Mouse (Mus musculus) midbrain, embryonic 14.5 days (tissue): Measurements from ENCODE around the gene Hspbp1. TPM values are rescaled to one million over a fixed set of nuclear protein-coding genes. Genes with fewer than 3 reads are reported as not detected.
A peak's percentile ranks its signal among the peaks of the same experiment; 100 is the strongest.

Experiments
- ATAC-seq: fragments of 200-750 bp; cut with Nextera tagmentation; 2 replicates; pipeline ENCODE4 v1.8.0; 2017; ENCODE audit warnings: moderate number of reproducible peaks, moderate library complexity; ENCODE audit not compliant: low FRiP score, low TSS enrichment
- DNase-seq: peaks from one replicate; pipeline ENCODE4 v3.0.0-alpha.2; 2015
- H3K27ac ChIP-seq: fragments of 300-500 bp; sonication (generic); replicated peaks from 2 replicates; pipeline ENCODE4 v1.5.1; 2014; ENCODE audit warnings: mild to moderate bottlenecking, low read depth, low read length, moderate library complexity
- H3K27me3 ChIP-seq: fragments of 300-500 bp; sonication (generic); 2 replicates; pipeline ENCODE4 v1.6.1; 2014; ENCODE audit warnings: low read length, control low read depth, mixed read lengths; ENCODE audit not compliant: control insufficient read depth, insufficient read depth
- H3K36me3 ChIP-seq: fragments of 300-500 bp; sonication (generic); 2 replicates; pipeline ENCODE4 v1.6.1; 2014; ENCODE audit warnings: low read length, control low read depth; ENCODE audit not compliant: control insufficient read depth, insufficient read depth
- H3K4me1 ChIP-seq: fragments of 300-500 bp; sonication (generic); 2 replicates; pipeline ENCODE4 v1.6.1; 2014; ENCODE audit warnings: mild to moderate bottlenecking, antibody characterized with exemption, low read length, control low read depth; ENCODE audit not compliant: control insufficient read depth, insufficient read depth
- H3K4me2 ChIP-seq: fragments of 300-500 bp; sonication (generic); 2 replicates; pipeline ENCODE4 v1.6.1; 2014; ENCODE audit warnings: mild to moderate bottlenecking, low read length, moderate library complexity
- H3K4me3 ChIP-seq: fragments of 300-500 bp; sonication (generic); replicated peaks from 2 replicates; pipeline ENCODE4 v1.5.1; 2014; ENCODE audit warnings: low read depth, low read length
- H3K9ac ChIP-seq: fragments of 300-500 bp; sonication (generic); replicated peaks from 2 replicates; pipeline ENCODE4 v1.6.1; 2014; ENCODE audit warnings: mild to moderate bottlenecking, low read length, moderate library complexity
- H3K9me3 ChIP-seq: fragments of 300-500 bp; sonication (generic); 2 replicates; pipeline ENCODE4 v1.6.1; 2016; ENCODE audit warnings: low read length, control low read depth, mixed read lengths; ENCODE audit not compliant: control insufficient read depth
- WGBS: fragments of 180-500 bp; shearing (Covaris S2); extraction: QIAGEN DNeasy Blood & Tissue Kit; methylation state at CpG from one replicate; pipeline ENCODE4 v1.1.7; 2014; 5-methylcytosine and 5-hydroxymethylcytosine counted together
- polyA plus RNA-seq: library from polyadenylated mRNA; unstranded; fragments of >200 nt; fragmentation: Nextera tagmentation; extraction: Ambion mirVana; gene quantifications from 2 replicates; pipeline ENCODE4 v1.2.1, GENCODE M21; 2014

The Hspbp1 gene
- polyA plus RNA-seq, 1 experiment from 2014 or later: 136 TPM

DNA sequence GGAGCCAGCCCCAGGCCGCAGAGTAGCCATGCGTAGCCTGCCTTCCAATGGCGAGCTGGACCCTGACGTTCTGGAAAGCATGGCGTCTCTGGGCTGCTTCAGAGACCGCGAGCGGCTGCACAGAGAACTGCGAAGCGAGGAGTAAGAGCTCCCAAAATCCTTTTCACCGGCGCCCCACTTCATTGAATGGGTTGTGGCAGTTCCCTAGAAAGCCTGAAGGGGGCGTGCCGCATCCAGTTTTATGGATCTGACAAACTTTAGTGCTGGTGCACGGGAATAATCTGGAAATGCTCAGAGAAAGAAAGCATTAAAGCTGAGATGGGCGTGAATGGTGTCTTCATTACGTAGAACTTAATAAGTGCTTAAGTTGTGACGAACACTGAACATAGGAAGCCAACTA is 20.2 kb upstream of the Hspbp1 start:
- H3K9me3 ChIP-seq: no peaks in the 10 kb centered on the region
- WGBS: 28% methylated on average over 18 of the region's 18 CpGs
- no peaks in the 10 kb centered on the region for H3K27me3 ChIP-seq
- H3K4me2 ChIP-seq: no peak overlapping the region
- H3K4me3 ChIP-seq: no peak overlapping the region
- no peaks in the 10 kb centered on the region for H3K4me1 ChIP-seq
- no peak overlapping the region for H3K9ac ChIP-seq
- H3K36me3 ChIP-seq: peaks cover 94% of the 10 kb centered on the region
- DNase-seq (peak; percentile 66), ATAC-seq (no peak)
- H3K27ac ChIP-seq: no peak overlapping the region

DNA sequence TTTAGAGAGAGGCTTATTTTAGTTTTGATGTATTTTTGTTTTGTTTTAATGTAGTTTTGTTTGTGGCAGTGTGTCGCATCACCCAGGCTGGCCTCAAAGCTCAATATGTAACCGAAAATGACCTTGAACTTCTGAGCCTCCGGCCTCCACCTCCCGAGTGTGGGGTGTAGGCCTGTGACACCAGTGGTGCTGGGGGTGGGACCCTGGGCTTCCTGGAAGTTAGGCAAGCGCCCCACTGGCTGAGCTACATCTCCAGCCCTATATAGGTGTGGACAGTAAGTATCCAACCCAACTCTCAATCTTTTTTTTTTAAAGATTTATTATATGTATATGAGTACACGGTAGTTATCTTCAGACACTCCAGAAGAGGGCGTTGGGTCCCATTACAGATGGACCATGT is 18.3 kb upstream of the Hspbp1 start:
- Histone ChIP-seq H3K36me3 (peaks cover 93% of the 10 kb centered on the region), H3K4me2 (no peak overlapping the region), H3K27ac (no peak overlapping the region), H3K9me3 (no peaks in the 10 kb centered on the region), H3K9ac (no peak overlapping the region), H3K4me3 (no peak overlapping the region), H3K27me3 (no peaks in the 10 kb centered on the region), H3K4me1 (no peaks in the 10 kb centered on the region)
- DNase-seq (no peak), ATAC-seq (no peak)
- WGBS: 95% methylated on average over 7 of the region's 7 CpGs

- ATAC-seq (no peak), DNase-seq (no peak)
- WGBS: 44% methylated on average over 8 of the region's 8 CpGs
- peaks cover 91% of the 10 kb centered on the region for H3K36me3 ChIP-seq
- H3K4me3 ChIP-seq: no peak overlapping the region
- no peak overlapping the region for H3K9ac ChIP-seq
- H3K27me3 ChIP-seq: no peaks in the 10 kb centered on the region
- no peak overlapping the region for H3K4me2 ChIP-seq
- H3K4me1 ChIP-seq: no peaks in the 10 kb centered on the region
- no peaks in the 10 kb centered on the region for H3K9me3 ChIP-seq
- no peak overlapping the region for H3K27ac ChIP-seq
Observed at GRCm38 (mm10) chr7:4702334-4702733, 17.5 kb upstream of the Hspbp1 start.

- H3K27ac ChIP-seq: no peak overlapping the region
- peaks cover 52% of the 10 kb centered on the region for H3K36me3 ChIP-seq
- no peaks in the 10 kb centered on the region for H3K27me3 ChIP-seq
Observed at GRCm38 (mm10) chr7:4693004-4693403, 8.1 kb upstream of the Hspbp1 start.

GRCm38 (mm10) chr7:4690951-4691653 is 6.2 kb upstream of the Hspbp1 start:
- ATAC-seq (peak; percentile 74), DNase-seq (peak; percentile 51)
- H3K27ac ChIP-seq: peak overlapping the region; percentile 96
- 3% methylated on average over 32 of the region's 35 CpGs for WGBS
- peak overlapping the region; percentile 100 for H3K9ac ChIP-seq
- H3K9me3 ChIP-seq: no peaks in the 10 kb centered on the region
- peak overlapping the region; percentile 74 for H3K4me2 ChIP-seq
- H3K4me3 ChIP-seq: peak overlapping the region; percentile 99
- no peaks in the 10 kb centered on the region for H3K27me3 ChIP-seq
- H3K4me1 ChIP-seq: peaks cover 10% of the 10 kb centered on the region
- peaks cover 37% of the 10 kb centered on the region for H3K36me3 ChIP-seq

More at GRCm38 (mm10) chr7:4693004-4693403, 8.1 kb upstream of the Hspbp1 start:
- 60% methylated on average over 6 of the region's 6 CpGs for WGBS
- DNase-seq (no peak), ATAC-seq (no peak)
- H3K4me1 ChIP-seq: peaks cover 10% of the 10 kb centered on the region
- no peaks in the 10 kb centered on the region for H3K9me3 ChIP-seq
- no peak overlapping the region for H3K4me2 ChIP-seq
- no peak overlapping the region for H3K4me3 ChIP-seq
- no peak overlapping the region for H3K9ac ChIP-seq

- H3K4me2 ChIP-seq: peak within 1 kb of the TSS; percentile 74
- H3K9ac ChIP-seq: peak within 1 kb of the TSS; percentile 100
- DNase-seq (peak; percentile 96), ATAC-seq (peak; percentile 91)
- 1% methylated on average over 15 of the region's 18 CpGs for WGBS
- H3K4me3 ChIP-seq: peak within 1 kb of the TSS; percentile 99
- H3K9me3 ChIP-seq: no peaks in the 10 kb centered on the region
- H3K36me3 ChIP-seq: peaks cover 30% of the 10 kb centered on the region
- peaks cover 10% of the 10 kb centered on the region for H3K4me1 ChIP-seq
- no peaks in the 10 kb centered on the region for H3K27me3 ChIP-seq
- peak within 1 kb of the TSS; percentile 96 for H3K27ac ChIP-seq
Observed at GRCm38 (mm10) chr7:4690387-4690786, 5.5 kb upstream of the Hspbp1 start, which contains the start of gene Brsk1. TSS of gene Brsk1 (plus strand) at chr7:4690604.

DNA sequence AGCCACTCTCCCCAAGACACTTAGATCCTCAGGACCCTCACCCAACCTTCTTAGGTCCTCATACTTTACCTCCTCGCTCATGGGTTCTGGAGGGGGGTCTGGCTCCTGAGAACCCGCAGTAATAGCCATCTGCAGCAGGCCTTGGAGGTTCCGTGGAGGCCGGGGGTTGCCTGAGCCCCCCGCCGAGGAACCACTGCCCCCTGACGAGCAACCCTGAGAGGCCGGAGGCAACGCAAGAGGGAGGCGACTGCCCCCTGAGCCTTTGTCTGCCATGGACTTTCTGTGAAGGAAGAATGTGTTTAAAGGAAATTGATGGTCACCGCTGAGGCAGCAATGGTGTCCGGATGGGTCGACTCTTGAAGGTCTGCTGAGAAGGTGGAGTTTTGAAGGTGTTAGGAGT is 665 bp downstream of the Hspbp1 start:
- DNase-seq (no peak), ATAC-seq (0 out of 2 replicates have a peak, but pooled peaks have one; percentile 2)
- 1% methylated on average over 13 of the region's 13 CpGs for WGBS
- Histone ChIP-seq H3K27ac (no peak overlapping the region), H3K4me3 (peak overlapping the region; percentile 73), H3K27me3 (no peaks in the 10 kb centered on the region), H3K36me3 (peaks cover 18% of the 10 kb centered on the region), H3K9ac (peak overlapping the region; percentile 59), H3K9me3 (no peaks in the 10 kb centered on the region), H3K4me1 (peaks cover 7% of the 10 kb centered on the region), H3K4me2 (peak overlapping the region; percentile 92)

GRCm38 (mm10) chr7:4683307-4683706 is 1.6 kb downstream of the Hspbp1 start:
- no peak for ATAC-seq
- DNase-seq: no peak
- WGBS: 92% methylated on average over 5 of the region's 5 CpGs
- Histone ChIP-seq H3K9ac (no peak overlapping the region), H3K27ac (no peak overlapping the region), H3K4me2 (no peak overlapping the region), H3K9me3 (no peaks in the 10 kb centered on the region), H3K27me3 (no peaks in the 10 kb centered on the region), H3K4me3 (no peak overlapping the region), H3K36me3 (peaks cover 21% of the 10 kb centered on the region), H3K4me1 (peaks cover 7% of the 10 kb centered on the region)

GRCm38 (mm10) chr7:4675200-4675599 is 9.7 kb downstream of the Hspbp1 start:
- Histone ChIP-seq H3K4me3 (no peak overlapping the region), H3K27ac (no peak overlapping the region), H3K27me3 (no peaks in the 10 kb centered on the region), H3K4me2 (no peak overlapping the region), H3K9ac (no peak overlapping the region), H3K4me1 (no peaks in the 10 kb centered on the region), H3K9me3 (no peaks in the 10 kb centered on the region), H3K36me3 (peaks cover 72% of the 10 kb centered on the region)
- DNase-seq (no peak), ATAC-seq (no peak)
- WGBS: 95% methylated on average over 7 of the region's 7 CpGs
